Mouse (Mus musculus): ENCODE data around the gene Dclre1a. TPM values are rescaled to one million over a fixed set of nuclear protein-coding genes. Genes with fewer than 3 reads are reported as not detected.

Gene Dclre1a
- polyA plus RNA-seq, 1 experiment from 2014 or later = 13.6 TPM

GRCm38 (mm10) chr19:56581981-56582380 lies 34.0 kb upstream of the Dclre1a start:
- 89% methylated on average over 5 of the region's 5 CpGs for WGBS (ENCODE audit: insufficient replicate concordance)
- no peak overlapping the region for H3K27ac ChIP-seq (ENCODE audit: low read depth, low read length)
- H3K9ac ChIP-seq (ENCODE audit: low read depth, low read length) = no peak overlapping the region
- no peaks in the 10 kb centered on the region for H3K9me3 ChIP-seq (replicated peaks; ENCODE audit: control insufficient read depth, low read length)
- no peak for ATAC-seq (replicated peaks; ENCODE audit: insufficient number of reproducible peaks, low FRiP score, low TSS enrichment)
- H3K36me3 ChIP-seq (ENCODE audit: control insufficient read depth, insufficient read depth, low read length) = no peaks in the 10 kb centered on the region; the same call in 1 of the 2 replicates
- no peak overlapping the region for H3K4me3 ChIP-seq (ENCODE audit: low read depth, low read length)
- no peak overlapping the region for H3K4me2 ChIP-seq
- no peaks in the 10 kb centered on the region for H3K4me1 ChIP-seq (ENCODE audit: control insufficient read depth, insufficient read depth, low read length)
- no peaks in the 10 kb centered on the region for H3K27me3 ChIP-seq (ENCODE audit: control insufficient read depth, insufficient read depth, low read length)

- no peak overlapping the region for H3K4me2 ChIP-seq
- no peak overlapping the region for H3K9ac ChIP-seq (ENCODE audit: low read depth, low read length)
- no peak overlapping the region for H3K27ac ChIP-seq (ENCODE audit: low read depth, low read length)
- H3K36me3 ChIP-seq (ENCODE audit: control insufficient read depth, insufficient read depth, low read length) = peaks cover 3% of the 10 kb centered on the region; the same call in 1 of the 2 replicates
- no peaks in the 10 kb centered on the region for H3K27me3 ChIP-seq (ENCODE audit: control insufficient read depth, insufficient read depth, low read length)
- 60% methylated on average over 1 of the region's 1 CpGs for WGBS (ENCODE audit: insufficient replicate concordance)
- H3K4me1 ChIP-seq (ENCODE audit: control insufficient read depth, insufficient read depth, low read length) = no peaks in the 10 kb centered on the region
- H3K4me3 ChIP-seq (ENCODE audit: low read depth, low read length) = no peak overlapping the region
- no peak for ATAC-seq (replicated peaks; ENCODE audit: insufficient number of reproducible peaks, low FRiP score, low TSS enrichment)
- H3K9me3 ChIP-seq (replicated peaks; ENCODE audit: control insufficient read depth, low read length) = no peaks in the 10 kb centered on the region
Observed at GRCm38 (mm10) chr19:56577801-56578200, 29.8 kb upstream of the Dclre1a start.

GRCm38 (mm10) chr19:56573184-56573583 lies 25.2 kb upstream of the Dclre1a start:
- H3K9me3 ChIP-seq (replicated peaks; ENCODE audit: control insufficient read depth, low read length) = no peaks in the 10 kb centered on the region
- no peak overlapping the region for H3K9ac ChIP-seq (ENCODE audit: low read depth, low read length)
- ATAC-seq (replicated peaks; ENCODE audit: insufficient number of reproducible peaks, low FRiP score, low TSS enrichment) = no peak
- H3K27ac ChIP-seq (ENCODE audit: low read depth, low read length) = no peak overlapping the region
- H3K4me3 ChIP-seq (ENCODE audit: low read depth, low read length) = no peak overlapping the region
- peaks cover 6% of the 10 kb centered on the region; the same call in 1 of the 2 replicates for H3K36me3 ChIP-seq (ENCODE audit: control insufficient read depth, insufficient read depth, low read length)
- no peak overlapping the region for H3K4me2 ChIP-seq
- peaks cover 5% of the 10 kb centered on the region; the same call in 1 of the 2 replicates for H3K4me1 ChIP-seq (ENCODE audit: control insufficient read depth, insufficient read depth, low read length)
- 90% methylated on average over 6 of the region's 6 CpGs for WGBS (ENCODE audit: insufficient replicate concordance)
- H3K27me3 ChIP-seq (ENCODE audit: control insufficient read depth, insufficient read depth, low read length) = no peaks in the 10 kb centered on the region

- H3K9ac ChIP-seq (ENCODE audit: low read depth, low read length) = no peak overlapping the region
- WGBS (ENCODE audit: insufficient replicate concordance) = 92% methylated on average over 5 of the region's 5 CpGs
- H3K9me3 ChIP-seq (replicated peaks; ENCODE audit: control insufficient read depth, low read length) = no peaks in the 10 kb centered on the region
- no peak for ATAC-seq (replicated peaks; ENCODE audit: insufficient number of reproducible peaks, low FRiP score, low TSS enrichment)
- no peaks in the 10 kb centered on the region for H3K27me3 ChIP-seq (ENCODE audit: control insufficient read depth, insufficient read depth, low read length)
- no peak overlapping the region for H3K4me2 ChIP-seq
- no peak overlapping the region for H3K4me3 ChIP-seq (ENCODE audit: low read depth, low read length)
- H3K36me3 ChIP-seq (ENCODE audit: control insufficient read depth, insufficient read depth, low read length) = peaks cover 6% of the 10 kb centered on the region; the same call in 1 of the 2 replicates
- H3K4me1 ChIP-seq (ENCODE audit: control insufficient read depth, insufficient read depth, low read length) = peaks cover 5% of the 10 kb centered on the region; the same call in 1 of the 2 replicates
- H3K27ac ChIP-seq (ENCODE audit: low read depth, low read length) = no peak overlapping the region
Observed at GRCm38 (mm10) chr19:56571913-56572312, 23.9 kb upstream of the Dclre1a start.

- 77% methylated on average over 2 of the region's 2 CpGs for WGBS (ENCODE audit: insufficient replicate concordance)
- no peak overlapping the region for H3K9ac ChIP-seq (ENCODE audit: low read depth, low read length)
- H3K4me2 ChIP-seq = no peak overlapping the region
- no peaks in the 10 kb centered on the region for H3K9me3 ChIP-seq (replicated peaks; ENCODE audit: control insufficient read depth, low read length)
- no peak for ATAC-seq (replicated peaks; ENCODE audit: insufficient number of reproducible peaks, low FRiP score, low TSS enrichment)
- no peaks in the 10 kb centered on the region for H3K27me3 ChIP-seq (ENCODE audit: control insufficient read depth, insufficient read depth, low read length)
- H3K27ac ChIP-seq (ENCODE audit: low read depth, low read length) = no peak overlapping the region
- H3K36me3 ChIP-seq (ENCODE audit: control insufficient read depth, insufficient read depth, low read length) = peaks cover 6% of the 10 kb centered on the region; the same call in 1 of the 2 replicates
- peaks cover 5% of the 10 kb centered on the region; the same call in 1 of the 2 replicates for H3K4me1 ChIP-seq (ENCODE audit: control insufficient read depth, insufficient read depth, low read length)
- H3K4me3 ChIP-seq (ENCODE audit: low read depth, low read length) = no peak overlapping the region
Observed at GRCm38 (mm10) chr19:56571234-56571633, 23.2 kb upstream of the Dclre1a start.

- peaks cover 5% of the 10 kb centered on the region; the same call in 1 of the 2 replicates for H3K4me1 ChIP-seq (ENCODE audit: control insufficient read depth, insufficient read depth, low read length)
- no peak overlapping the region for H3K4me3 ChIP-seq (ENCODE audit: low read depth, low read length)
- no peak overlapping the region for H3K4me2 ChIP-seq
- no peak for ATAC-seq (replicated peaks; ENCODE audit: insufficient number of reproducible peaks, low FRiP score, low TSS enrichment)
- H3K36me3 ChIP-seq (ENCODE audit: control insufficient read depth, insufficient read depth, low read length) = 0 out of 2 replicates have a peak, but pooled peaks cover 3% of the 10 kb centered on the region
- H3K9ac ChIP-seq (ENCODE audit: low read depth, low read length) = no peak overlapping the region
- no peaks in the 10 kb centered on the region for H3K27me3 ChIP-seq (ENCODE audit: control insufficient read depth, insufficient read depth, low read length)
- H3K27ac ChIP-seq (ENCODE audit: low read depth, low read length) = no peak overlapping the region
- WGBS (ENCODE audit: insufficient replicate concordance) = 71% methylated on average over 8 of the region's 8 CpGs
- no peaks in the 10 kb centered on the region for H3K9me3 ChIP-seq (replicated peaks; ENCODE audit: control insufficient read depth, low read length)
Observed at GRCm38 (mm10) chr19:56570781-56571180, 22.8 kb upstream of the Dclre1a start.

GRCm38 (mm10) chr19:56566940-56567339 lies 18.9 kb upstream of the Dclre1a start:
- H3K4me1 ChIP-seq (ENCODE audit: control insufficient read depth, insufficient read depth, low read length) = peaks cover 5% of the 10 kb centered on the region; the same call in 1 of the 2 replicates
- H3K4me2 ChIP-seq = no peak overlapping the region
- WGBS (ENCODE audit: insufficient replicate concordance) = 73% methylated on average over 6 of the region's 6 CpGs
- 0 out of 2 replicates have a peak, but pooled peaks cover 3% of the 10 kb centered on the region for H3K36me3 ChIP-seq (ENCODE audit: control insufficient read depth, insufficient read depth, low read length)
- no peak for ATAC-seq (replicated peaks; ENCODE audit: insufficient number of reproducible peaks, low FRiP score, low TSS enrichment)
- H3K9me3 ChIP-seq (replicated peaks; ENCODE audit: control insufficient read depth, low read length) = no peaks in the 10 kb centered on the region
- H3K27me3 ChIP-seq (ENCODE audit: control insufficient read depth, insufficient read depth, low read length) = no peaks in the 10 kb centered on the region
- H3K9ac ChIP-seq (ENCODE audit: low read depth, low read length) = no peak overlapping the region
- no peak overlapping the region for H3K27ac ChIP-seq (ENCODE audit: low read depth, low read length)
- H3K4me3 ChIP-seq (ENCODE audit: low read depth, low read length) = no peak overlapping the region

- no peak for ATAC-seq (replicated peaks; ENCODE audit: insufficient number of reproducible peaks, low FRiP score, low TSS enrichment)
- H3K9ac ChIP-seq (ENCODE audit: low read depth, low read length) = no peak overlapping the region
- no peaks in the 10 kb centered on the region for H3K9me3 ChIP-seq (replicated peaks; ENCODE audit: control insufficient read depth, low read length)
- 90% methylated on average over 4 of the region's 4 CpGs for WGBS (ENCODE audit: insufficient replicate concordance)
- H3K4me3 ChIP-seq (ENCODE audit: low read depth, low read length) = no peak overlapping the region
- H3K4me2 ChIP-seq = no peak overlapping the region
- H3K27ac ChIP-seq (ENCODE audit: low read depth, low read length) = no peak overlapping the region
- H3K36me3 ChIP-seq (ENCODE audit: control insufficient read depth, insufficient read depth, low read length) = 0 out of 2 replicates have a peak, but pooled peaks cover 3% of the 10 kb centered on the region
- peaks cover 5% of the 10 kb centered on the region; the same call in 1 of the 2 replicates for H3K4me1 ChIP-seq (ENCODE audit: control insufficient read depth, insufficient read depth, low read length)
- H3K27me3 ChIP-seq (ENCODE audit: control insufficient read depth, insufficient read depth, low read length) = no peaks in the 10 kb centered on the region
Observed at GRCm38 (mm10) chr19:56566041-56566440, 18.0 kb upstream of the Dclre1a start.

GRCm38 (mm10) chr19:56565358-56565757 lies 17.3 kb upstream of the Dclre1a start:
- no peak overlapping the region for H3K4me2 ChIP-seq
- no peak for ATAC-seq (replicated peaks; ENCODE audit: insufficient number of reproducible peaks, low FRiP score, low TSS enrichment)
- H3K4me3 ChIP-seq (ENCODE audit: low read depth, low read length) = no peak overlapping the region
- H3K9ac ChIP-seq (ENCODE audit: low read depth, low read length) = no peak overlapping the region
- H3K36me3 ChIP-seq (ENCODE audit: control insufficient read depth, insufficient read depth, low read length) = no peaks in the 10 kb centered on the region
- H3K4me1 ChIP-seq (ENCODE audit: control insufficient read depth, insufficient read depth, low read length) = no peaks in the 10 kb centered on the region; the same call in 1 of the 2 replicates
- no peaks in the 10 kb centered on the region for H3K9me3 ChIP-seq (replicated peaks; ENCODE audit: control insufficient read depth, low read length)
- H3K27ac ChIP-seq (ENCODE audit: low read depth, low read length) = no peak overlapping the region
- WGBS (ENCODE audit: insufficient replicate concordance) = 64% methylated on average over 6 of the region's 6 CpGs
- H3K27me3 ChIP-seq (ENCODE audit: control insufficient read depth, insufficient read depth, low read length) = no peaks in the 10 kb centered on the region
